Mouse (Mus musculus) midbrain, postnatal 0 days (tissue): ENCODE results near the gene Tcf19. TPM values are rescaled to one million over a fixed set of nuclear protein-coding genes. Genes with fewer than 3 reads are reported as not detected.
A peak's percentile ranks its signal among the peaks of the same experiment; 100 is the strongest.

Experiments used
- ATAC-seq: fragments of 200-750 bp; cut with Nextera tagmentation; 2 replicates; pipeline ENCODE4 v1.8.0; 2017; ENCODE audit warnings: moderate number of reproducible peaks, mild to moderate bottlenecking, moderate TSS enrichment, moderate library complexity; ENCODE audit not compliant: low FRiP score
- DNase-seq: peaks from one replicate; pipeline ENCODE4 v3.0.0-alpha.2; 2015; ENCODE audit warnings: low spot score
- H3K27ac ChIP-seq: fragments of 300-500 bp; sonication (generic); 2 replicates; pipeline ENCODE4 v1.5.1; 2014; ENCODE audit warnings: low read depth, mild to moderate bottlenecking, low read length, mixed read lengths
- H3K27me3 ChIP-seq: fragments of 300-500 bp; sonication (generic); 2 replicates; pipeline ENCODE4 v1.6.1; 2014; ENCODE audit warnings: low read length, control low read depth, mixed read lengths; ENCODE audit not compliant: insufficient read depth
- H3K36me3 ChIP-seq: fragments of 300-500 bp; sonication (generic); 2 replicates; pipeline ENCODE4 v1.6.1; 2014; ENCODE audit warnings: low read length, control low read depth, mixed read lengths; ENCODE audit not compliant: insufficient read depth
- H3K4me1 ChIP-seq: fragments of 300-500 bp; sonication (generic); 2 replicates; pipeline ENCODE4 v1.6.1; 2014; ENCODE audit warnings: mild to moderate bottlenecking, control low read depth, antibody characterized with exemption, low read length, mixed read lengths; ENCODE audit not compliant: insufficient read depth
- H3K4me2 ChIP-seq: fragments of 300-500 bp; sonication (generic); 2 replicates; pipeline ENCODE4 v1.6.1; 2014; ENCODE audit warnings: low read depth, mild to moderate bottlenecking, low read length, mixed read lengths; ENCODE audit not compliant: poor library complexity, severe bottlenecking
- H3K4me3 ChIP-seq: fragments of 300-500 bp; sonication (generic); 2 replicates; pipeline ENCODE4 v1.5.1; 2014; ENCODE audit warnings: low read depth, mild to moderate bottlenecking, low read length, moderate library complexity
- H3K9ac ChIP-seq: fragments of 300-500 bp; sonication (generic); replicated peaks from 2 replicates; pipeline ENCODE4 v1.6.1; 2014; ENCODE audit warnings: mild to moderate bottlenecking, low read length, moderate library complexity, mixed read lengths; ENCODE audit not compliant: poor library complexity, severe bottlenecking
- H3K9me3 ChIP-seq: fragments of 300-500 bp; sonication (generic); 2 replicates; pipeline ENCODE4 v1.6.1; 2016; ENCODE audit warnings: low read length, control low read depth
- CTCF ChIP-seq: IDR thresholded peaks from 2 replicates; pipeline ENCODE4 v1.5.1; 2016; ENCODE audit warnings: antibody characterized with exemption, mild to moderate bottlenecking
- WGBS: fragments of 180-500 bp; shearing (Covaris S2); extraction: QIAGEN DNeasy Blood & Tissue Kit; methylation state at CpG from one replicate; pipeline ENCODE4 v1.1.7; 2014; 5-methylcytosine and 5-hydroxymethylcytosine counted together
- polyA plus RNA-seq: library from polyadenylated mRNA; unstranded; fragments of >200 nt; fragmentation: Nextera tagmentation; extraction: Ambion mirVana; gene quantifications from 2 replicates; pipeline ENCODE4 v1.2.1, GENCODE M21; 2015
- total RNA-seq: library from RNA; depleted of rRNA; stranded (reverse); fragments of >200 nt; gene quantifications from 2 replicates; pipeline ENCODE4 v1.2.3, GENCODE M21; 2014

Tcf19 gene
- total and polyA plus RNA-seq, 2 experiments from 2014 or later: 4.5 to 9.2 TPM

GRCm38 (mm10) chr17:35526644-35527043 lies 10.0 kb upstream of the Tcf19 start:
- H3K27me3 ChIP-seq: no peaks in the 10 kb centered on the region
- 83% methylated on average over 8 of the region's 8 CpGs for WGBS

GRCm38 (mm10) chr17:35524354-35524753 lies 7.7 kb upstream of the Tcf19 start:
- Histone ChIP-seq H3K36me3 (no peaks in the 10 kb centered on the region), H3K27me3 (no peaks in the 10 kb centered on the region), H3K27ac (no peak overlapping the region), H3K4me1 (no peaks in the 10 kb centered on the region), H3K9me3 (no peaks in the 10 kb centered on the region), H3K9ac (no peak overlapping the region), H3K4me2 (no peak overlapping the region), H3K4me3 (no peak overlapping the region)
- DNase-seq: no peak
- WGBS: 88% methylated on average over 9 of the region's 9 CpGs
- ATAC-seq: no peak
- TF ChIP-seq CTCF: no peak

More at GRCm38 (mm10) chr17:35526644-35527043, 10.0 kb upstream of the Tcf19 start:
- H3K4me3 ChIP-seq: no peak overlapping the region
- no peak overlapping the region for H3K4me2 ChIP-seq
- no peak overlapping the region for H3K27ac ChIP-seq
- H3K9me3 ChIP-seq: no peaks in the 10 kb centered on the region
- no peaks in the 10 kb centered on the region; the same call in 1 of the 2 replicates for H3K4me1 ChIP-seq
- DNase-seq (no peak), ATAC-seq (no peak)
- no peak for TF ChIP-seq CTCF
- H3K36me3 ChIP-seq: no peaks in the 10 kb centered on the region
- no peak overlapping the region for H3K9ac ChIP-seq

- H3K9me3 ChIP-seq: no peaks in the 10 kb centered on the region
- H3K9ac ChIP-seq: 0 out of 2 replicates have a peak overlapping the region, but pooled peaks have one; percentile 13
- H3K4me3 ChIP-seq: peak overlapping the region; percentile 53
- no peak overlapping the region for H3K27ac ChIP-seq
- WGBS: 8% methylated on average over 12 of the region's 12 CpGs
- no peaks in the 10 kb centered on the region for H3K27me3 ChIP-seq
- H3K4me1 ChIP-seq: no peaks in the 10 kb centered on the region; the same call in 1 of the 2 replicates
- ATAC-seq (no peak), DNase-seq (no peak)
- no peaks in the 10 kb centered on the region for H3K36me3 ChIP-seq
- peak overlapping the region; percentile 97 for H3K4me2 ChIP-seq
- no peak for TF ChIP-seq CTCF
Measured at GRCm38 (mm10) chr17:35517526-35517925, 902 bp upstream of the Tcf19 start.

GRCm38 (mm10) chr17:35515911-35516640 lies 548 bp downstream of the Tcf19 start:
- no peak for TF ChIP-seq CTCF
- Histone ChIP-seq H3K4me1 (no peaks in the 10 kb centered on the region; the same call in 1 of the 2 replicates), H3K27ac (no peak overlapping the region), H3K9me3 (no peaks in the 10 kb centered on the region), H3K9ac (peak overlapping the region; percentile 36; the same call in 1 of the 2 replicates), H3K36me3 (no peaks in the 10 kb centered on the region), H3K27me3 (no peaks in the 10 kb centered on the region), H3K4me3 (peak overlapping the region; percentile 53), H3K4me2 (peak overlapping the region; percentile 97)
- WGBS: 8% methylated on average over 25 of the region's 25 CpGs
- DNase-seq (peak; percentile 27), ATAC-seq (peak; percentile 58)

GRCm38 (mm10) chr17:35514756-35515155 lies 1.9 kb downstream of the Tcf19 start:
- 56% methylated on average over 6 of the region's 6 CpGs for WGBS
- no peaks in the 10 kb centered on the region for H3K36me3 ChIP-seq
- no peak overlapping the region for H3K9ac ChIP-seq
- H3K4me3 ChIP-seq: no peak overlapping the region
- H3K4me1 ChIP-seq: no peaks in the 10 kb centered on the region; the same call in 1 of the 2 replicates
- H3K27ac ChIP-seq: no peak overlapping the region
- ATAC-seq (no peak), DNase-seq (no peak)
- H3K4me2 ChIP-seq: no peak overlapping the region
- H3K27me3 ChIP-seq: no peaks in the 10 kb centered on the region
- TF ChIP-seq CTCF: no peak
- H3K9me3 ChIP-seq: no peaks in the 10 kb centered on the region

GRCm38 (mm10) chr17:35513886-35514285 lies 2.7 kb downstream of the Tcf19 start:
- no peak for ATAC-seq
- Histone ChIP-seq H3K27me3 (no peaks in the 10 kb centered on the region), H3K4me2 (no peak overlapping the region), H3K9me3 (no peaks in the 10 kb centered on the region), H3K27ac (no peak overlapping the region), H3K9ac (no peak overlapping the region), H3K36me3 (no peaks in the 10 kb centered on the region), H3K4me1 (no peaks in the 10 kb centered on the region; the same call in 1 of the 2 replicates), H3K4me3 (no peak overlapping the region)
- DNase-seq: peak; percentile 34
- TF ChIP-seq CTCF: peak; percentile 75
- 19% methylated on average over 2 of the region's 2 CpGs for WGBS
